Mouse (Mus musculus) left cerebral cortex, adult 18-20 months (tissue): Measurements from ENCODE around the gene Stk16. TPM values are rescaled to one million over a fixed set of nuclear protein-coding genes. Genes with fewer than 3 reads are reported as not detected.
"Not testable (repeated sequence)": the region's sequence is repeated elsewhere in the genome, so short reads cannot be mapped to it uniquely, and the experiment has no call there.

Source experiments
- DNase-seq, 2 experiments: peaks; one replicate each; pipeline ENCODE4 v3.0.0; 2021 to 2022; ENCODE audit warnings: low spot score in 2 of 2, mixed read lengths in 1 of 2
- total RNA-seq, 2 experiments: library from RNA; stranded (reverse); gene quantifications; 2 replicates each; pipeline ENCODE4 v1.2.3; 2021

Stk16 gene
- total RNA-seq, 2 experiments from 2014 or later, result 86.2 to 89.3 TPM

DNA sequence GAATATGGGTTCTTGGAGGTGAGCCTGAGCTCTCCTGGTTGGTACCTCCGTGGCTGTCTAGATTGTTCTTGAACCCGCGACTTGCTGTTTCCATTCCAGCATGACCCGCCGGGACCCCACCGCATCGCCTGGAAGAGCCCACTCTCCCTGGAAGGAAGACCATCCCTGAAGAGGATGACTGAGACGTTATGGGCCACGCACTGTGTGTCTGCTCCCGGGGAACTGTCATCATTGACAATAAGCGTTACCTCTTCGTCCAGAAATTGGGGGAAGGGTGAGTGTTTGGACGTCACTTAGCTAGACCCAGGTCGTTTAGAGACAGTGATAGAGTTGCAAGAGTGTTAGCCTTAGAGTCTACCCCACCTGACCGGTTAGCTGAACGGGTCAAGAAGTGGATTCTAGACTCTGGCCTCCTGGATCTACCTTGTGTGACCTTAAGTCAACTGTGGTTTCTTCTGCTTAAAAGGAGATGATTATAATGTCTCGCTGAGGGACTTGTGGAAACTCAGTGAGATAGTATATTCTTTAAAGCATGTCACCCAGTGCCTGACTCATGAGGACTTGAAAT lies 587 bp downstream of the Stk16 start:
- no peak for DNase-seq

DNA sequence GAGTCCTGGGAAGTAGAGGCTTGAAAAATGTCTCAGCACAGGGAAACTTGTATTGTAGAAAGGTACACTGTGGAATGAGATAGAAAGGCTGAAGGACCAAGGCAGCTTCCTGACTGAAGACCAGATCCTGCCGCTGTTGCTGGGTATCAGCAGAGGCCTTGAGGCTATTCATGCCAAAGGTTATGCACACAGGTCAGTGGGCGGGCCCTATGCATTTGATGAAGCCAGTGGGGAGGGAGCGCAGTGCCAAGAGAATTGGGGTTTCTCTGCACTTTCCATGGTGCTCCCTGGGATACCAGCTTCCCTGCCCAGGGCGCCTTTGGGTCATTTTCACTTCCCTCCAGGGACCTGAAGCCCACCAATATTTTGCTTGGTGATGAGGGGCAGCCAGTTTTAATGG lies 1.9 kb downstream of the Stk16 start:
- no peak for DNase-seq

DNA sequence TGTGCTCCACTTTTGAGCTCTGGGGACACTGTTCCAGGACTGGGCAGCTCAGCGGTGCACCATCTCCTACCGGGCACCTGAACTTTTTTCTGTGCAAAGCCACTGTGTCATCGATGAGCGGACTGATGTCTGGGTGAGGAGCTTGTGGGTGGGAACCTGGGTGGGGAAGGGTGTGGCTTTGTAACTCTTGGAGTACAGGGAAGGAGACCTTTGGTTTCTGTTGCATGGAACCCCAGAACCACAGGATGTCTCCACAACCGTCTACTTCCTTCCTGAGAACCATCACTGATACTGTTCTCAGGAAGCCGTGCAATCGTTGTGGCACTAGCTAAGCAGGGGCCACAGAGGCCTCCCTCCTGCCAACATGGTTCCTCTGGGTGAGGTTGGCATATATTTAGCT lies 2.5 kb downstream of the Stk16 start:
- DNase-seq, result no peak

DNA sequence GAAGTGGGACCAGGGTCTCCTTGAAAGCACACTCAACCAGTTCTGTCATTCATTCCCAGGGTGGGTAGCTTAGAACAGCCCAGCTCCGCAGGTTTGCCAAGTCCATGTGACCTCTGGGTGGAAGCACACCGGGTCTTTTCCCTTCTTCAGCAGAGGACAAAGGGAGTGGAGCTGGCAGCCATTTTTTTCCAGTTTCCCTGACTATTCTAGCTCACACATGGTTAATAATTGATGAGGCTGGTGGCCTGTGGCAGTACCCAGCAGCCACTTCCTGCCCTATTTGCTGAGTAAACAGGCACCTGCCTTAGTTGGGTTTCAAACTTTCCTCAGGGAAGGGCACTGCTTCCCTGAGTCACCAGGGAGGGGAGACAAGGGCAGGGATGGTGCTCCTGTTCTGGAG lies 3.8 kb downstream of the Stk16 start:
- DNase-seq, result no peak

DNA sequence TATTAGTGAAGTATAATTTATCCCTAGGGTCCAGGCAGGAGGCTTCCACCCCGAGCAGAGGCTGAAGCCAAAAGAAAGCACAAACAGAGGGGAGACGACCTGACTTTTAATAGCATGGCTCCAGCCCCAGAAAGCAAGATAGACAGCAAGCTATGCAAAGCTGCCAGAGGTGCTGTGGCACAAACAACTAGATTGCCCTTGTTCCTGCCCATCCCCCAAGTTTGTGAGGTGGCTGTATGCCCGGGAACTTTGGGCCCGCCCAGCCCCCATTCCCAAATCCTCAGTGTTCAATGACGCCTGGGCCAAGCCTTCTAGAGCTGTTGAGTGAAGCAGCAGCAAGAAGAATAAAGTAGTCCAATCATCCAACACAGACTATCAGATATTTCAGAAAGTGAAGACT lies 4.2 kb downstream of the Stk16 start:
- peak in 1 of 2 experiments; percentile 54 for DNase-seq

DNA sequence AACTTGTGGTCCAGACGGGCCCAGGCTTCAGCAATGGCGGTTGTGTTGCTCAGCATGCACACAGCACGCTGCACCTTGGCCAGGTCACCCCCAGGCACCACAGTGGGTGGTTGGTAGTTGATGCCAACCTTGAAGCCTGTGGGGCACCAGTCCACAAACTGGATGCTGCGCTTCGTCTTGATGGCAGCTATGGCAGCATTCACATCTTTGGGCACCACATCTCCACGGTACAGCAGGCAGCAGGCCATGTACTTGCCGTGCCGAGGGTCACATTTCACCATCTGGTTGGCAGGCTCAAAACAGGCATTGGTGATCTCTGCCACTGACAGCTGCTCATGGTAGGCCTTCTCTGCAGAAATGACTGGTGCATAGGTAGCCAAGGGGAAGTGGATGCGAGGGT lies 5.1 kb downstream of the Stk16 start:
- DNase-seq, result no peak

DNA sequence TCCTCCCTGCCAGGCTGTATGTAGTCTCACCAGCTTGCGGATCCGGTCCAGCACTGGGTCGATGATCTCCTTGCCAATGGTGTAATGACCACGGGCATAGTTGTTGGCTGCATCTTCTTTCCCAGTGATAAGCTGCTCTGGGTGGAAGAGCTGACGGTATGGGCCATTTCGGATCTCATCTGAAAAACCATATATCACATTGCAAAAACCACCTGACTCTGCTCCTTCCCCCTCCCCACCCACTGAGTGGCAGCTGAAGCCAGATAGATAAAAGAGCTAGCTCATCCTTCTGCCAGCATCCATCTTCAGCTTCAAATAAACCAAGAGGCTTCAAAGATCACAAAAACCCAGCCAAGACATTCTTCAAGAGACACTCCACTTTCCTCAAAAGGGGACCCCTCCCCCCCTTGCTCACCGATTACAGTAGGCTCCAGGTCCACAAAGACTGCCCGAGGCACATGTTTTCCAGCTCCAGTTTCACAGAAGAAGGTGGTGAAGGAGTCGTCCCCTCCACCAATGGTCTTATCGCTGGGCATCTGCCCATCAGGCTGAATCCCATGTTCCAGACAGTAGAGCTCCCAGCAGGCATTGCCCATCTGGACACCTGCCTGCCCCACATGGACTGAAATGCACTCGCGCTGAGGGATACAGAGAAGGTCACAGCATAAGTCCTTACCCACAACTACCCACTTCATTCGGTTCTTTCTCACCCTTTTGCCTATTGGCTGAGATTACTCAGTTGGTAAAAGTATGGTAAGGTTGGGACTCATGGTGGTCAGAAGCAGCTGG lies 6.4 kb downstream of the Stk16 start:
- no peak for DNase-seq

DNA sequence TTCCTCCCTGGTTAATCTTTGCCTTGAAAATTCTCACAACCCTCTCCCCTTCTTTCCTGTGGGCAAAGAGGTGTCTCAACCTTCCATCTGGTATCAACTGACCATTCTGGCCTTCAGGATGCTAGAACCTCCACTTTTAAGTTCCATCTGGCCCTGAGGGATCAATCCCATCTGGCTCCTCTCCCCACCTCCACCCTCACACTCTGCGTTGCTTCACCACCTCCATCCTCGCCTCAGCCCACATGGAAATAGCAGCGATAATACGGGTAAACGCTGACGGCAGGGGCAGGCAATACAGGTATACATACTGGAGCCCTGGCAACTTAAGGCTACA lies 7.2 kb downstream of the Stk16 start:
- DNase-seq, result peak in 1 of 2 experiments; percentile 44

DNA sequence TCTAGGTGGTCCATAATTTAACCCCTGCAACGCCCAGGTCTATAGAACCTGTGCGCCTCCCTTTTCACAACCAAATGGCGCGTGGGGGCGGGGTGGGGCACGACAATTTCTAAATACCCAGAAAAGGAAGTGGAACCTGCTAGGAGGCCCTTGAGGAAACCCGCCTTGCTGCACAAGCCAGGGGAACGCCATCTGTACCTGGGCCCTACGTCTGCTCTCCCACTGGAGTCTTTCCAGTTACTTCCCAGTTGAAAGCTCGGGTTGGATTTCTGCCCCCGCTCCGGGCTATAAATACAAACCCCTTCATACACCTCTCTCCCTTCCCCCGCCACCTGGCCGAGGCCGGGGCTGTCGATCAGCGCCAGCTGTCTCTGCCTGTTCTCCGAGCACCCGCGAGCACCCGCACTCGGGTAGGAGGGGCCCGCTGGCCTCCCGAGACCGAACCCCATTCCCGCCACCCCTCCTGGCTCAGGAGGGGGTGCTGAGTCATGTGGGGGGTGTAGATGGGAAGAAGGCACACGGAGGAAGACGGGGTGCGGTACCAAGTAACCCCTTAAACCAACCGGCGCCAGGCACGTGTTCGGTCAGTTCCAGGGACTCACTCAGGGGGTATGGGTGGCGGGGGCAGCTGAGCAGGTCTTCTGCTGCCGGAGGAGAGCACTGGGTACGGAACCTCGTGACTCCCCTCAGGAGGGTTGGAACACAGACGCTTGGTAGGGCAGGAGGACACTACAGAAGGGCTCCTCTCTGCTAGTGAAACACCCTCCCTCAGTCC lies 7.8 kb downstream of the Stk16 start:
- peak; percentile 61 to 74 for DNase-seq

DNA sequence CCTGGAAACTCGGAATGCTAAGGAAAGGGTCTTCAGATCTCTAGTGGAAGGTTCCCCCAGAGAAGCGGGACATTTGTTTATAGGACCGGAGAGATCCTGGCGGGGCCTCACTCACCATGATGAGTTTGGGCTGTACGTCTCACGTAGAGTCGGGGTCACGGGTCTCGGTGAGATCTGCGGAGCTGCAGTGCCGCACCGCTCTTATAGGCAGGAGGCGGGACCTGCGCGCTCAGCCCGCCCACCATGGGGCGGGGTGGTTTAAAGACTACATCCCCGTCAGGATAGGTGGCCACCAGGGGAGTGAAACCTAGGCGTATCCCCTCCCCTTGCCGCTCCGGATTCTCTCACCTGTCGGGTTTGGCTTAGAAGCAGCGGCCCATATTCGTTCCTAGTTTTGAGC lies 8.4 kb downstream of the Stk16 start:
- peak; percentile 92 to 95 for DNase-seq

DNA sequence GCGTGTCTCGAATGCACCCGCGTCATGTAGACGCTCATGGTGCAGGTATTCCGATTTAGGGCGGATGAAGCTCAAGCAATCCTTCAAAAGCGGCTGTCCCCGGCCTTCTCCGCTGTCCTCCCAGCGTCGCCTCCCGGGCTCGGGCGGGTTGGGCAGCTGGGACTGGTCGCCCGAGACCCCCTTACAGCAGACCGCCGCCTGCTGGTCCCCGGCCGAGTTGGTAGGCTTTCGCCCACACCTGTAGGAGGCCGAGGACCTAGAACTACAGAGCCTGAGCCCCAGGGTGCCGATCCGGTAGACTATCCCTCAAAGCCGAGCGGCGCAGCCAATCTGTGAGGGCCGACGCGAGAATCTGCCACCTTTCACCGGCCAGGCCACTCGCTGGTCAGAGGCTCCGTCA lies 8.9 kb downstream of the Stk16 start, which contains the start of gene Tuba4a:
Tuba4a (minus strand) TSS at position 335 of the 400 bp plus-strand sequence.
- DNase-seq, result no peak

DNA sequence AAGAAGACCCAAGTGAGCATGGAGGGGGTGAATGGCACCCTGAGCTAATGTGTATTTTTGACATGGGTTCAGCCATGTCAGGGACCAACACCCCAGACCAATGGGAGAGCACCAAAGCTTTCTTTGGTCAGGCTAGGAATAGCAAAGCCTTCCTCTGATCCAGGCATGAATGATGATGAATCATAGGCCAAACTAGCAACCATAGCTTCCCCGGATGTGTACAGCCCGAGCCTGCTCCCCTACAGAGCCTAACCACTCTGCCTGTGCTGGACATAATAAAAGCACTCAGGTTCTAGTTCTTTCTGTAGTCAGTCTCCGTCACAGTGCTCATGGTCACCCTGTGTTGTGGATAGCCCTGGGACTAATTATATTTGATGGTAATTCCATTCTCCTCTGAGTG lies 10.9 kb downstream of the Stk16 start:
- no peak for DNase-seq

DNA sequence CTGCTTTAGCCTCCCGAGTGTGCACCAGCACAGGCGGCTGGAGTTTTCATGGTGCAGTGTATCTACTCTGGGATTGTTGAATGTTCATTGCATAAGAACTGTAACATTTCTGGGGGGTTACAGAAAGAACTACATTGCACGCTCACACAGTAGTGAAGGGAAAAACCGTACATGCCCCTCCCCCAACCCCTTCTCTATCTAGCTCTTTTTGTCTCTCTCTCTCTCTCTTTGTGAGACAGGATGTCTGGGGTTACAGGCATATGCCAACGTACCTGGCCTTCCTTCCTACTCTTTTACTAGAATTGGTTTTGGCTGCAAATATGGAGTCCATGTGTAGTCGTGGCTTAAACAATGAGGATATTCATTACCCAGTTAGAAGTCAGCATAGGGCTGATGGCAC lies 12.3 kb downstream of the Stk16 start:
- no peak for DNase-seq

DNA sequence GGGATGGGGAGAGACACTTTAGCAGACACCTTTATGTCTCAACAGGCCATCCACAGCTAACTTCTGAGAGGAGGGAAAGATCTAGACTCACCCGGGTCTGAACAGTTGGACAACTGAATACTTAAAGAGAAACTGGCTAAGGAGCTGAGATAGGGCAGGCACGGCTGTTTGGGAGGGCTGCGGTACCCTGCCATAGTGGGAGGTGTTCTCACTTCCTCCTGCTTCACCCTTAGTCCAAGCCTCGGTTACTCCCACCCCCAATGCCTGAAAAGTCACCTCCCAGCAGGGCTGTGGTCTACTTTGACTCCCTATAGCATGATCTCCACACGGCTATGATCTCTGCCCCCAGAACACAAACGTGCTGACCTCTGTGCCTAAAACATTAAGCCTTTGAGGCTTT lies 12.9 kb downstream of the Stk16 start:
- DNase-seq, result no peak

DNA sequence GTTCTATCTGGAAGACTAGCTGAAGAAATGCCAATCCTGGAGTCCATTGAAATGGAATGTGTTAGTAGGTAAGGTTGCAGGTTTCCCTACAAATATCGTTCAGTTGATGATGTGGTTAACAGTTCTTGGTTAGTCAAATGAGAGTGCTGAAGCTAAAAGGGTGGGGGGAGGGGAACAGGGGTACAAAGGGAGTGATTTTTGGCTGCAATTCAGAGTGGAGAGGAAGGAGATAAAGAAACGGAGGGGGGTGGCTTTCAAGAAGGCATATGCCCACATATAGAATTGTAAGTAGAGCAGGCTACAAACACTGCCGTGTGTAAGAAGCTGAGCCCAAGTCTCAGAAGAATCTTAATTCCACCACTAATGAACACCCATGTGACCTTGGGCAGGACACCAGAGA lies 14.8 kb downstream of the Stk16 start:
- DNase-seq, result no peak

DNA sequence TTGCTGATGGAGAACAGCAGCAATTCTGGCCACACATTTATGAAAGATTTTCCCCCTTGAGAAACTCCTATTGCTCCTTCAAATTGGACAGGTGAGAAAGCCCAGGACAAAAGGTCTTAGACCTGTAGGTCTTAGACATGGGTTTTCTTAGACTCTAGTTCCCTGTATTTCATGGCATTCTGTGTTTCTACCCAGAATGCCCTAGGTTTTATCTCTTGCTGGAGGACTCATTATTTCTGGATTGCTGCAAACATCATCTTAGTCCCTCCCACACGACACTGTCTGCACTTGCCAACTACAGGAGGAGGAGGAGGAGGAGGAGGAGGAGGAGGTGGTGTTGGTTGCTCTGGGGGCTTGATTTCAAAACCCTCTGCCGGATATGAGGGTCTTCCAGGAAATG lies 15.5 kb downstream of the Stk16 start:
- no peak for DNase-seq

DNA sequence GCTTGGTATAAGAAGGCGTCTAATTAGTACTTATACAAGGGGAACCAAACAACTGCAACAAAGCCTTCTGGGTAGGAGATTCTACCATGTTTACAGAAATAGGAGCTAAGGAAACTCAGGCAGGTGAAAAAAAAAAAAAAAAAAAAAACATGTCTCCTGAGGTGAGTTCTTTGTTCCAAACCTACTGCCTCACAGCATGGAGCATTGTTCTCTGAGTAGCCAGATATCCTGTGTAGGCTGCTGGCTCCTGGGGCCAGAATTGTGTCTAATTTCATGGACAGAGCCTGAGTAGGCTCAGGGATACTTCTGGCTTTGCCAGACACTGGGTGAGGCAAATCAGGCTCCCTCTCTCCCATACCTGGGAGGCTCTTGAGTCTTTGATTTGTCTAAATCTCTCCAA lies 17.0 kb downstream of the Stk16 start:
- DNase-seq, result no peak

DNA sequence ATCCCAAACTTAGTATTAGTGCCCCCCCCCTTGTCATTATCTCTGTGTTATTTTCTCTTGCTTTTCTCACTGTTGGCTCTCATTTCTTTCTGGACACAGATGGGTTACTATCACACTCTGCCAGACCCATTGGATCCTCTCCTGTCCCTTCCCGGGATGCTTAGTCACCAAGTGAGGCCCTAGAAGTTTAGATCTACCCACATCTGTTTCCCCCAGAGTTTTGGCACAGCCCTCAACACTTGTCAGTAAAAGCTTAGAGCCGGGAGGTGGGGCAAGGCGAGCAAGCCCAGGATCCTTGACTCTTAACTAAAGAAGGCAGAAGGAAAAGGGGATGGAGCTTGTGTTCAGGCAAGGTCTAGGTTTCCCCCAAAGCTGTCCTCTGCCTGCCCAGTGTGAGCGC lies 18.5 kb downstream of the Stk16 start:
- DNase-seq, result no peak

DNA sequence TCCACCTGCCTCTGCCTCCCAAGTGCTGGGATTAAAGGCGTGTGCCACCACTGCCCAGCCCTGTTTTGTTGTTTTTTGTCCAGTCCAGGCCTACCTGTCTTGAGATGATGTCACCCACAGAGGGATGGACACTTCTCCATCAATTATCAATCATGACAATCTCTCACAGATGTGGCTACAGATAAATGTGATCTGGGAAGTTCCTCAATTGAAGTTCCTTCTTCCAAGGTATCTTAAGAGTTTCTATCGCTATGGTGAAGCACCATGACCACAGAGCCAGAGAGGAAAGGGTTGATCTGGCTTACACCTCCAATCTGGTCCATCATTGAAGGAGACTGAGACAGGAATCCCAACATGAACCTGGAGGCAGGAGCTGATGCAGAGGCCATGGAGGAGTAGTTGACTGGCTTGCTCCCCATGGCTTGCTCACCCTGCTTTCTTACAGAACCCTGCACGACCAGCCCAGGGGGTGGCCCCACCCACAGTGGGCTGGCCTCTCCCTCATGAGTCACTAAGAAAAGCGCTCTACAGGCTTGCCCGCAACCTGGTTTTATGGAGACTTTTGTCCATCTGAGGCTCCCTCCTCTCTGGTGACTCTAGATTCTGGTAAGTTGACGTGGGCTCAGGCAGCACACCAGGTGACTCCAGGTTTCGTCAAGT lies 19.8 kb downstream of the Stk16 start:
- no peak for DNase-seq

DNA sequence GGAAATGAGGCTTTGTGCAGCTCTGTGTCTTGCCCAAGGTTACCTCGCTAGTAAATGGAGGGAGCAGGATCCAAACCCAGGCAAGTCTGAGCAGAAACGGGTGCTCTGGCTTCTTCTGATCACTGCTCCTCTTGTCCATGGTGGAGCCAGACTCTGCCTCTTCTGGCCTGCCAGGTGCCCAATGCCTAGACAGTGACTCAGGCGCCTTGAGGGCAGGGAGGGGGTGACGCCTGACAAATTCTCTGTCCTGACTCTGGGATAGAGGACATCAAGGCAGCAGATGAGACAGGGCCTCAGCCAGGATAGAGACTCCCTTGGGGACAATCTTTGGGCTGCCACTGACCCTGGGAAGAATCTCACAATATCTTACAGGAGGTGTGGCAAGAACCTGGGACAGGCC lies 20.6 kb downstream of the Stk16 start:
- DNase-seq, result no peak

DNA sequence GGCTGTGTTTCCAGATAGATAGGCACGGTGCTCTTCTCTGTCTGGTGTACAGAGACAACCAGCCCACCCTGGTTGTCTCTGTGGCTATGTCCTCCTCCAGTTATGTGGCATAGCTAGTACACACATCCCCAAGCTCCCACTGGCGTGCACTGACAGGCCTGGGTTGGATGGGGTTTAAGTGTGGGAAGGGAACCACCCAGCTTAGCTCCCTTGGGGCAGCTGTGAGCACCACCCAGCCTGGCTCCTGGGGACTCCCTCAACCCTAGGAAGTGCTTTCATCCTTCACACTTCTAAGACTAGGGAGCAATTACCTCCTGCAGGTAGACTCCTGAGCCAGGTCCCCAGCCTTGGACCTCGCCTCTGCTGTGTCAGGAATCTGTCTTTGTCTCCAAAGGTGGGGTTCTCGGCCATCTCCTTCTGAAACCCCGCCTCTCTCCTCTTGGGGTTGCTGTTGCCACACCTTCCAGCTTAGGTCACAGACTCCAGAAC lies 21.1 kb downstream of the Stk16 start, which contains the start of gene A630095N17Rik:
A630095N17Rik (minus strand) TSS at position 439 of the 489 bp plus-strand sequence.
- DNase-seq, result no peak

DNA sequence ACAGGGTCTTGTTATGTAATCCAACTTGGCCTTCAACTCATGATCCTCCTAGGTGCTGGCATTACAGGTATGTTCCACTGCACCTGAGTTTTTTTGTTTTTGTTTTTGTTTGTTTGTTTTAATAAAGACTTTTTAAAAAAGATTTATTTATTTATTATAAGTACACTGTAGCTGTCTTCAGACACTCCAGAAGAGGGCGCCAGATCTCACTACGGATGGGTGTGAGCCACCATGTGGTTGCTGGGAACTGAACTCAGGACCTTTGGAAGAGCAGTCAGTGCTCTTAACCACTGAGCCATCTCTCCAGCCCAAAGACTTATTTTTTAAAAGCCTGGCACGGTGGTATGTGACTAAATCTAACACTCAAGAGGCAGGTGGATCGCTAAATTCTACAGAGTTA lies 21.9 kb downstream of the Stk16 start:
- not testable (repeated sequence) for DNase-seq
